Mouse (Mus musculus): Measurements from ENCODE around the gene Tacc3. TPM values are rescaled to one million over a fixed set of nuclear protein-coding genes. Genes with fewer than 3 reads are reported as not detected.

The Tacc3 gene
- polyA plus RNA-seq, 1 experiment, result 54.1 TPM

GRCm38 (mm10) chr5:33656739-33657138 is 1.2 kb upstream of the Tacc3 start:
- Histone ChIP-seq H3K4me2 (ENCODE audit: low read depth) (peak overlapping the region; percentile 88), H3K79me2 (ENCODE audit: control insufficient read depth, insufficient read depth) (peaks cover 59% of the 10 kb centered on the region), H3K4me3 (peak overlapping the region; percentile 97), H3K36me3 (ENCODE audit: control insufficient read depth, insufficient read depth) (peaks cover 8% of the 10 kb centered on the region), H3ac (ENCODE audit: control insufficient read depth, insufficient read length) (peak overlapping the region; percentile 81), H3K27me3 (ENCODE audit: control insufficient read depth, insufficient read depth, insufficient read length) (no peaks in the 10 kb centered on the region)
- TF ChIP-seq MYOG (IDR thresholded peaks at IDR 0.05; ENCODE audit: control insufficient read depth in 1 of 3, insufficient read depth in 1 of 3, insufficient read length in 2 of 3, low read depth in 2 of 3), result peak in 1 of 3 experiments; percentile 33
- TF ChIP-seq POLR2A (IDR thresholded peaks at IDR 0.05; ENCODE audit: insufficient read length, low read depth), result no peak
- no peak for TF ChIP-seq POLR2AphosphoS2 (IDR thresholded peaks at IDR 0.05; ENCODE audit: insufficient read length, low read depth)
- TF ChIP-seq MAX (IDR thresholded peaks at IDR 0.05; ENCODE audit: low read depth), result no peak
- peak; percentile 86 to 95 (median 90) for TF ChIP-seq MYOD1 (IDR thresholded peaks at IDR 0.05; ENCODE audit: control insufficient read depth in 1 of 3, insufficient read length in 2 of 3, low read depth in 2 of 3)

- no peaks in the 10 kb centered on the region for H3K27me3 ChIP-seq (ENCODE audit: control insufficient read depth, insufficient read depth, insufficient read length)
- peaks cover 11% of the 10 kb centered on the region for H3K36me3 ChIP-seq (ENCODE audit: control insufficient read depth, insufficient read depth)
- H3K4me3 ChIP-seq, result peak overlapping the region; percentile 97
- H3K79me2 ChIP-seq (ENCODE audit: control insufficient read depth, insufficient read depth), result peaks cover 59% of the 10 kb centered on the region
- peak overlapping the region; percentile 81 for H3ac ChIP-seq (ENCODE audit: control insufficient read depth, insufficient read length)
- TF ChIP-seq CEBPB (IDR thresholded peaks at IDR 0.05; ENCODE audit: insufficient read depth, poor library complexity, severe bottlenecking) (no peak), POLR2A (IDR thresholded peaks at IDR 0.05; ENCODE audit: insufficient read length, low read depth) (no peak), MYOD1 (IDR thresholded peaks at IDR 0.05; ENCODE audit: control insufficient read depth in 1 of 3, insufficient read length in 2 of 3, low read depth in 2 of 3) (no peak), TCF12 (IDR thresholded peaks at IDR 0.05; ENCODE audit: insufficient read depth, poor library complexity, severe bottlenecking) (no peak), MAX (IDR thresholded peaks at IDR 0.05; ENCODE audit: low read depth) (no peak), E2F4 (IDR thresholded peaks at IDR 0.05; ENCODE audit: insufficient read depth) (no peak)
- peak overlapping the region; percentile 88 for H3K4me2 ChIP-seq (ENCODE audit: low read depth)
These were observed 609 bp upstream of the Tacc3 start for GRCm38 (mm10) chr5:33657251-33657786.

DNA sequence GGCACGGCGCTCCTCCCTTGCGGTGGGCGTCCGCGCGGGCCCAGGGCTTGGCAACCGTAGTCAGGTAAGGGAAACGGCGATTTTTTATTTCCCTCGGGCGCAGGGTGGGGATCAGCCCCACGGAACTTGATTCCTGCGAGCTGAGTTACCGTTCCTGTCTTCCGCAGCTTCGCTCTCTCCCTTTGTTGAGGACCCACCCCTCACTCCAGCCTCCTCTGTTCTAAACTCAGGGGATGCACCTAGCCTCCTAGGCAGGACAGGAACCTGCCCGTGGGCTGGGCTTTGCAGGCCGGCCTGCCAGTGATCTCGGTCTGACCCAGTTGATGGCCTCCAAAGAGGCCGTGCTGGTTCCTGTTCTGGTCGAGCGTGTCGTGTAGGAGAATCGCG is 729 bp downstream of the Tacc3 start:
- TF ChIP-seq POLR2A (IDR thresholded peaks at IDR 0.05; ENCODE audit: insufficient read length, low read depth) (no peak), REST (IDR thresholded peaks at IDR 0.05; ENCODE audit: insufficient read depth, insufficient read length) (no peak), POLR2AphosphoS2 (IDR thresholded peaks at IDR 0.05; ENCODE audit: insufficient read length, low read depth) (no peak), USF1 (IDR thresholded peaks at IDR 0.05; ENCODE audit: low read depth) (no peak), MYOD1 (IDR thresholded peaks at IDR 0.05; ENCODE audit: control insufficient read depth in 1 of 3, insufficient read length in 2 of 3, low read depth in 2 of 3) (no peak), E2F4 (IDR thresholded peaks at IDR 0.05; ENCODE audit: insufficient read depth) (no peak), SRF (IDR thresholded peaks at IDR 0.05; ENCODE audit: control insufficient read depth, insufficient read length, low read depth) (no peak), MYOG (IDR thresholded peaks at IDR 0.05; ENCODE audit: control insufficient read depth in 1 of 3, insufficient read depth in 1 of 3, insufficient read length in 2 of 3, low read depth in 2 of 3) (no peak), CEBPB (IDR thresholded peaks at IDR 0.05; ENCODE audit: insufficient read depth, poor library complexity, severe bottlenecking) (no peak)
- H3K4me2 ChIP-seq (ENCODE audit: low read depth), result peak overlapping the region; percentile 78
- H3K4me3 ChIP-seq, result peak overlapping the region; percentile 97
- peaks cover 63% of the 10 kb centered on the region for H3K79me2 ChIP-seq (ENCODE audit: control insufficient read depth, insufficient read depth)
- no peaks in the 10 kb centered on the region for H3K27me3 ChIP-seq (ENCODE audit: control insufficient read depth, insufficient read depth, insufficient read length)
- peaks cover 11% of the 10 kb centered on the region for H3K36me3 ChIP-seq (ENCODE audit: control insufficient read depth, insufficient read depth)
- H3ac ChIP-seq (ENCODE audit: control insufficient read depth, insufficient read length), result peak overlapping the region; percentile 81

DNA sequence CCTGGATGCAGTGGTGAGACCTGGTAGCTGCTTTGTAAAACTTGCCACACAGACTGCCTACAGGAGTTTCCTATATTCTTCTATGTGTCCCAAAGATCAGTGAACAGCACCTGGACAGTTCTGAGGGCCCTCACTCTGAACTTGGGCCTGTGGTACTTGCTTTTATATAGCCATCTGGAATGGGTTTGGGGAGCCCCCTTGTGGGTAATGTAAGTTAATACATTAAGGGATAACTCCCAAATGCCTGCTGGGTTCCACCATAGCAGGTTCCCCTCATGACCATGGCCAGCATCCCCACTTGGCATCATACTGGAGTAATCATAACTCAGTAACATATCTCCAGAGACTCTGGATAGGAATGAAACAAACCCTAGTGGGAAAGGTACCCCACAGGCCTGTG is 10.3 kb downstream of the Tacc3 start:
- peaks cover 19% of the 10 kb centered on the region for H3K36me3 ChIP-seq (ENCODE audit: control insufficient read depth, insufficient read depth)
- no peaks in the 10 kb centered on the region for H3K27me3 ChIP-seq (ENCODE audit: control insufficient read depth, insufficient read depth, insufficient read length)
- H3K4me2 ChIP-seq (ENCODE audit: low read depth), result no peak overlapping the region
- H3ac ChIP-seq (ENCODE audit: control insufficient read depth, insufficient read length), result no peak overlapping the region
- no peaks in the 10 kb centered on the region for H3K79me2 ChIP-seq (ENCODE audit: control insufficient read depth, insufficient read depth)
- TF ChIP-seq REST (IDR thresholded peaks at IDR 0.05; ENCODE audit: insufficient read depth, insufficient read length) (no peak), MAX (IDR thresholded peaks at IDR 0.05; ENCODE audit: low read depth) (no peak), TCF3 (IDR thresholded peaks at IDR 0.05; ENCODE audit: insufficient read length, low read depth) (no peak), TCF12 (IDR thresholded peaks at IDR 0.05; ENCODE audit: insufficient read depth, poor library complexity, severe bottlenecking) (no peak), POLR2A (IDR thresholded peaks at IDR 0.05; ENCODE audit: insufficient read length, low read depth) (no peak), USF1 (IDR thresholded peaks at IDR 0.05; ENCODE audit: low read depth) (no peak)
- no peak overlapping the region for H3K4me3 ChIP-seq

DNA sequence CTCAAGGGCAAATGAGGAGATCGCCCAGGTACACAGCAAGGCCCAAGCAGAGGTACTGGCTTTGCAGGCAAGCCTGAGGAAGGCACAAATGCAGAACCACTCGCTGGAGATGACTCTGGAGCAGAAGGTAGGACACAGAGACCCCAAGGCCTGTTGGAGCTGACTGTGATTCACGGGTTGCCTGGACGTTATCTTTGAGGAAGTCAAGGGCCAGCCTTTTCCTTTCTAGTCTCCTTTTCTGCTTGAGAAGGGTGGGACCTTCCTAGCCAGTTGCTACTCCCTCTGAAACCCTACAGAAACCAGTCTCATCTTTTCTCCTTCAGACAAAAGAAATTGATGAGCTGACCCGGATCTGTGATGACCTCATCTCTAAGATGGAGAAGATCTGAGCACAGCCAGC is 13.7 kb downstream of the Tacc3 start:
- peaks cover 14% of the 10 kb centered on the region for H3K36me3 ChIP-seq (ENCODE audit: control insufficient read depth, insufficient read depth)
- no peaks in the 10 kb centered on the region for H3K79me2 ChIP-seq (ENCODE audit: control insufficient read depth, insufficient read depth)
- TF ChIP-seq USF1 (IDR thresholded peaks at IDR 0.05; ENCODE audit: low read depth) (no peak), MAX (IDR thresholded peaks at IDR 0.05; ENCODE audit: low read depth) (no peak), E2F4 (IDR thresholded peaks at IDR 0.05; ENCODE audit: insufficient read depth) (no peak), POLR2AphosphoS2 (IDR thresholded peaks at IDR 0.05; ENCODE audit: insufficient read length, low read depth) (no peak), TCF12 (IDR thresholded peaks at IDR 0.05; ENCODE audit: insufficient read depth, poor library complexity, severe bottlenecking) (no peak), CEBPB (IDR thresholded peaks at IDR 0.05; ENCODE audit: insufficient read depth, poor library complexity, severe bottlenecking) (no peak), MYOD1 (IDR thresholded peaks at IDR 0.05; ENCODE audit: control insufficient read depth in 1 of 3, insufficient read length in 2 of 3, low read depth in 2 of 3) (no peak), POLR2A (IDR thresholded peaks at IDR 0.05; ENCODE audit: insufficient read length, low read depth) (no peak), REST (IDR thresholded peaks at IDR 0.05; ENCODE audit: insufficient read depth, insufficient read length) (no peak), TCF3 (IDR thresholded peaks at IDR 0.05; ENCODE audit: insufficient read length, low read depth) (no peak), MYOG (IDR thresholded peaks at IDR 0.05; ENCODE audit: control insufficient read depth in 1 of 3, insufficient read depth in 1 of 3, insufficient read length in 2 of 3, low read depth in 2 of 3) (no peak), SRF (IDR thresholded peaks at IDR 0.05; ENCODE audit: control insufficient read depth, insufficient read length, low read depth) (no peak)
- H3K4me3 ChIP-seq, result no peak overlapping the region
- no peaks in the 10 kb centered on the region for H3K27me3 ChIP-seq (ENCODE audit: control insufficient read depth, insufficient read depth, insufficient read length)
- H3K4me2 ChIP-seq (ENCODE audit: low read depth), result no peak overlapping the region
- H3ac ChIP-seq (ENCODE audit: control insufficient read depth, insufficient read length), result no peak overlapping the region
